Mouse (Mus musculus) layer of hippocampus, adult 9-11 months (tissue): ENCODE measurements at regions not wholly inside any gene's neighbourhood (a gene's known extent, or its start where the extent isn't known, plus 50 kb on each side); places are given as distances from the start of the nearest gene placed in this dataset.

ENCODE experiments used
- DNase-seq: peaks from one replicate; pipeline ENCODE4 v3.0.0; 2022

- DNase-seq = no peak
These were observed 146.4 kb downstream of the Ttc32 start for GRCm38 (mm10) chr12:9176198-9176597.

GRCm38 (mm10) chr12:9178626-9179025 is 148.8 kb downstream of the Ttc32 start:
- no peak for DNase-seq

- DNase-seq = no peak
These were observed 150.9 kb downstream of the Ttc32 start for GRCm38 (mm10) chr12:9180677-9181076.

- no peak for DNase-seq
These were observed 161.9 kb downstream of the Ttc32 start for GRCm38 (mm10) chr12:9191721-9192120.

- DNase-seq = no peak
These were observed 169.5 kb downstream of the Ttc32 start for GRCm38 (mm10) chr12:9199321-9199720.

- DNase-seq = no peak
These were observed 182.4 kb downstream of the Ttc32 start for GRCm38 (mm10) chr12:9212211-9212610.

- no peak for DNase-seq
These were observed 195.2 kb downstream of the Ttc32 start for GRCm38 (mm10) chr12:9224971-9225370.

GRCm38 (mm10) chr12:9227901-9228300 is 198.1 kb downstream of the Ttc32 start:
- DNase-seq = no peak

GRCm38 (mm10) chr12:9228486-9228885 is 198.7 kb downstream of the Ttc32 start:
- peak; percentile 67 for DNase-seq

- no peak for DNase-seq
These were observed 200.2 kb downstream of the Ttc32 start for GRCm38 (mm10) chr12:9229981-9230380.

- no peak for DNase-seq
These were observed 200.8 kb downstream of the Ttc32 start for GRCm38 (mm10) chr12:9230576-9230975.

GRCm38 (mm10) chr12:9232431-9232830 is 202.6 kb downstream of the Ttc32 start:
- DNase-seq = no peak

GRCm38 (mm10) chr12:9235866-9236265 is 206.1 kb downstream of the Ttc32 start:
- DNase-seq = no peak

GRCm38 (mm10) chr12:9237538-9237937 is 207.7 kb downstream of the Ttc32 start:
- no peak for DNase-seq

GRCm38 (mm10) chr12:9237955-9238354 is 208.2 kb downstream of the Ttc32 start:
- no peak for DNase-seq

- DNase-seq = no peak
These were observed 217.7 kb downstream of the Ttc32 start for GRCm38 (mm10) chr12:9247506-9247905.

GRCm38 (mm10) chr12:9251772-9252171 is 222.0 kb downstream of the Ttc32 start:
- DNase-seq = peak; percentile 39

GRCm38 (mm10) chr12:9253306-9254074 is 223.7 kb downstream of the Ttc32 start:
- no peak for DNase-seq

- peak; percentile 67 for DNase-seq
These were observed 224.6 kb downstream of the Ttc32 start for GRCm38 (mm10) chr12:9254301-9254860.

GRCm38 (mm10) chr12:9255661-9256486 is 226.1 kb downstream of the Ttc32 start:
- DNase-seq = no peak

GRCm38 (mm10) chr12:9256487-9256820 is 226.7 kb downstream of the Ttc32 start:
- no peak for DNase-seq

GRCm38 (mm10) chr12:9258221-9258620 is 228.4 kb downstream of the Ttc32 start:
- DNase-seq = no peak

GRCm38 (mm10) chr12:9261662-9262061 is 231.9 kb downstream of the Ttc32 start:
- DNase-seq = no peak

- DNase-seq = no peak
These were observed 236.4 kb downstream of the Ttc32 start for GRCm38 (mm10) chr12:9266221-9266620.
